Mouse (Mus musculus): Measurements from ENCODE around the gene Il18bp.
"Not testable (repeated sequence)": the region's sequence is repeated elsewhere in the genome, so short reads cannot be mapped to it uniquely, and the experiment has no call there.

Il18bp gene

GRCm38 (mm10) chr7:102018590-102018989 is at the start of gene Il18bp:
Il18bp (minus strand) TSS chr7:102018690.
- DNase-seq (ENCODE audit: low spot score) = no peak

- no peak for DNase-seq (ENCODE audit: low spot score)
Measured at GRCm38 (mm10) chr7:102066363-102066762, 47.9 kb upstream of the Il18bp start.

GRCm38 (mm10) chr7:102065046-102065891 is 46.8 kb upstream of the Il18bp start, which contains the start of the genes Rnf121, Xndc1 and Xntrpc:
Rnf121 (minus strand) TSS chr7:102065469.
Xndc1 (plus strand) TSS chr7:102065511.
Xntrpc (plus strand) TSS chr7:102065713.
- peak; percentile 96 for DNase-seq (ENCODE audit: low spot score)

- DNase-seq (ENCODE audit: low spot score) = no peak
Measured at GRCm38 (mm10) chr7:102064655-102065045, 46.2 kb upstream of the Il18bp start.

- no peak for DNase-seq (ENCODE audit: low spot score)
Measured at GRCm38 (mm10) chr7:102063891-102064290, 45.4 kb upstream of the Il18bp start.

- no peak for DNase-seq (ENCODE audit: low spot score)
Measured at GRCm38 (mm10) chr7:102062203-102062602, 43.7 kb upstream of the Il18bp start.

GRCm38 (mm10) chr7:102061353-102061752 is 42.9 kb upstream of the Il18bp start:
- no peak for DNase-seq (ENCODE audit: low spot score)

GRCm38 (mm10) chr7:102048524-102048923 is 30.0 kb upstream of the Il18bp start:
- not testable (repeated sequence) for DNase-seq (ENCODE audit: low spot score)

- DNase-seq (ENCODE audit: low spot score) = no peak
Measured at GRCm38 (mm10) chr7:102042314-102042713, 23.8 kb upstream of the Il18bp start.

- no peak for DNase-seq (ENCODE audit: low spot score)
Measured at GRCm38 (mm10) chr7:102037318-102037717, 18.8 kb upstream of the Il18bp start.

- DNase-seq (ENCODE audit: low spot score) = no peak
Measured at GRCm38 (mm10) chr7:102035534-102035933, 17.0 kb upstream of the Il18bp start.

GRCm38 (mm10) chr7:102034904-102035303 is 16.4 kb upstream of the Il18bp start:
- DNase-seq (ENCODE audit: low spot score) = no peak

- DNase-seq (ENCODE audit: low spot score) = no peak
Measured at GRCm38 (mm10) chr7:102025187-102026119, 7.0 kb upstream of the Il18bp start.

GRCm38 (mm10) chr7:102023821-102024220 is 5.3 kb upstream of the Il18bp start:
- no peak for DNase-seq (ENCODE audit: low spot score)

- DNase-seq (ENCODE audit: low spot score) = not testable (repeated sequence)
Measured at GRCm38 (mm10) chr7:102020934-102021333, 2.4 kb upstream of the Il18bp start.

GRCm38 (mm10) chr7:102019362-102019761 is 872 bp upstream of the Il18bp start:
- no peak for DNase-seq (ENCODE audit: low spot score)

GRCm38 (mm10) chr7:102018034-102018433 is 456 bp downstream of the Il18bp start:
- DNase-seq (ENCODE audit: low spot score) = no peak

- DNase-seq (ENCODE audit: low spot score) = no peak
Measured at GRCm38 (mm10) chr7:102017452-102017851, 1.0 kb downstream of the Il18bp start.

GRCm38 (mm10) chr7:102016936-102017335 is 1.6 kb downstream of the Il18bp start:
- DNase-seq (ENCODE audit: low spot score) = no peak

- no peak for DNase-seq (ENCODE audit: low spot score)
Measured at GRCm38 (mm10) chr7:102014995-102015394, 3.5 kb downstream of the Il18bp start.

- no peak for DNase-seq (ENCODE audit: low spot score)
Measured at GRCm38 (mm10) chr7:102013416-102013815, 5.1 kb downstream of the Il18bp start.

- no peak for DNase-seq (ENCODE audit: low spot score)
Measured at GRCm38 (mm10) chr7:102011855-102012254, 6.6 kb downstream of the Il18bp start.

GRCm38 (mm10) chr7:102006520-102006919 is 12.0 kb downstream of the Il18bp start:
- no peak for DNase-seq (ENCODE audit: low spot score)
